Mouse (Mus musculus): ENCODE results near the gene Capn7. TPM values are rescaled to one million over a fixed set of nuclear protein-coding genes. Genes with fewer than 3 reads are reported as not detected.

Capn7 gene
- polyA plus RNA-seq, 1 experiment from 2014 or later: 43.8 TPM

- H3K4me1 ChIP-seq (ENCODE audit: control insufficient read depth, insufficient read depth, low read length): peaks cover 3% of the 10 kb centered on the region; the same call in 1 of the 2 replicates
- H3K27ac ChIP-seq (replicated peaks; ENCODE audit: low read depth, low read length): no peak overlapping the region
- no peak for ATAC-seq (ENCODE audit: low read depth)
Measured at GRCm38 (mm10) chr14:31394822-31395532, 58.5 kb downstream of the Capn7 start.

GRCm38 (mm10) chr14:31395629-31396199, 59.3 kb downstream of the Capn7 start:
- 88% methylated on average over 7 of the region's 7 CpGs for WGBS
- ATAC-seq (ENCODE audit: low read depth): no peak
- no peak overlapping the region for H3K27ac ChIP-seq (replicated peaks; ENCODE audit: low read depth, low read length)

More at GRCm38 (mm10) chr14:31394822-31395532, 58.5 kb downstream of the Capn7 start:
- H3K36me3 ChIP-seq (ENCODE audit: control insufficient read depth, insufficient read depth, low read length): no peaks in the 10 kb centered on the region
- no peak overlapping the region for H3K4me3 ChIP-seq (ENCODE audit: low read depth, low read length)
- H3K9me3 ChIP-seq (ENCODE audit: control insufficient read depth, low read length): no peaks in the 10 kb centered on the region
- no peak for DNase-seq (ENCODE audit: low spot score)
- WGBS: 90% methylated on average over 9 of the region's 9 CpGs
- H3K27me3 ChIP-seq (replicated peaks; ENCODE audit: control insufficient read depth, insufficient read depth, low read length): no peaks in the 10 kb centered on the region
- H3K4me2 ChIP-seq (ENCODE audit: low read depth, low read length): no peak overlapping the region
- H3K9ac ChIP-seq (ENCODE audit: low read depth, low read length): no peak overlapping the region

GRCm38 (mm10) chr14:31396428-31396827, 60.0 kb downstream of the Capn7 start:
- Histone ChIP-seq H3K9me3 (ENCODE audit: control insufficient read depth, low read length) (no peaks in the 10 kb centered on the region), H3K4me3 (ENCODE audit: low read depth, low read length) (no peak overlapping the region), H3K36me3 (ENCODE audit: control insufficient read depth, insufficient read depth, low read length) (no peaks in the 10 kb centered on the region), H3K4me1 (ENCODE audit: control insufficient read depth, insufficient read depth, low read length) (0 out of 2 replicates have a peak, but pooled peaks cover 3% of the 10 kb centered on the region), H3K27me3 (replicated peaks; ENCODE audit: control insufficient read depth, insufficient read depth, low read length) (no peaks in the 10 kb centered on the region), H3K27ac (replicated peaks; ENCODE audit: low read depth, low read length) (no peak overlapping the region), H3K9ac (ENCODE audit: low read depth, low read length) (no peak overlapping the region), H3K4me2 (ENCODE audit: low read depth, low read length) (no peak overlapping the region)
- ATAC-seq (ENCODE audit: low read depth) (no peak), DNase-seq (ENCODE audit: low spot score) (no peak)
- 92% methylated on average over 2 of the region's 2 CpGs for WGBS

More at GRCm38 (mm10) chr14:31395629-31396199, 59.3 kb downstream of the Capn7 start:
- H3K4me2 ChIP-seq (ENCODE audit: low read depth, low read length): no peak overlapping the region
- no peak overlapping the region for H3K4me3 ChIP-seq (ENCODE audit: low read depth, low read length)
- H3K9ac ChIP-seq (ENCODE audit: low read depth, low read length): no peak overlapping the region
- H3K27me3 ChIP-seq (replicated peaks; ENCODE audit: control insufficient read depth, insufficient read depth, low read length): no peaks in the 10 kb centered on the region
- H3K36me3 ChIP-seq (ENCODE audit: control insufficient read depth, insufficient read depth, low read length): no peaks in the 10 kb centered on the region
- DNase-seq (ENCODE audit: low spot score): no peak
- H3K4me1 ChIP-seq (ENCODE audit: control insufficient read depth, insufficient read depth, low read length): 0 out of 2 replicates have a peak, but pooled peaks cover 3% of the 10 kb centered on the region
- H3K9me3 ChIP-seq (ENCODE audit: control insufficient read depth, low read length): no peaks in the 10 kb centered on the region

- Histone ChIP-seq H3K9me3 (ENCODE audit: control insufficient read depth, low read length) (no peaks in the 10 kb centered on the region), H3K4me2 (ENCODE audit: low read depth, low read length) (no peak overlapping the region), H3K36me3 (ENCODE audit: control insufficient read depth, insufficient read depth, low read length) (no peaks in the 10 kb centered on the region), H3K4me3 (ENCODE audit: low read depth, low read length) (no peak overlapping the region), H3K9ac (ENCODE audit: low read depth, low read length) (no peak overlapping the region), H3K27ac (replicated peaks; ENCODE audit: low read depth, low read length) (no peak overlapping the region), H3K27me3 (replicated peaks; ENCODE audit: control insufficient read depth, insufficient read depth, low read length) (no peaks in the 10 kb centered on the region), H3K4me1 (ENCODE audit: control insufficient read depth, insufficient read depth, low read length) (0 out of 2 replicates have a peak, but pooled peaks cover 3% of the 10 kb centered on the region)
- ATAC-seq (ENCODE audit: low read depth) (no peak), DNase-seq (ENCODE audit: low spot score) (no peak)
- 82% methylated on average over 12 of the region's 12 CpGs for WGBS
Measured at GRCm38 (mm10) chr14:31397353-31397752, 60.9 kb downstream of the Capn7 start.

- Histone ChIP-seq H3K27ac (replicated peaks; ENCODE audit: low read depth, low read length) (no peak overlapping the region), H3K27me3 (replicated peaks; ENCODE audit: control insufficient read depth, insufficient read depth, low read length) (no peaks in the 10 kb centered on the region), H3K9me3 (ENCODE audit: control insufficient read depth, low read length) (no peaks in the 10 kb centered on the region), H3K4me1 (ENCODE audit: control insufficient read depth, insufficient read depth, low read length) (0 out of 2 replicates have a peak, but pooled peaks cover 3% of the 10 kb centered on the region), H3K36me3 (ENCODE audit: control insufficient read depth, insufficient read depth, low read length) (no peaks in the 10 kb centered on the region), H3K4me2 (ENCODE audit: low read depth, low read length) (no peak overlapping the region), H3K4me3 (ENCODE audit: low read depth, low read length) (no peak overlapping the region), H3K9ac (ENCODE audit: low read depth, low read length) (no peak overlapping the region)
- ATAC-seq (ENCODE audit: low read depth) (no peak), DNase-seq (ENCODE audit: low spot score) (no peak)
- 84% methylated on average over 9 of the region's 9 CpGs for WGBS
Measured at GRCm38 (mm10) chr14:31397791-31398595, 61.6 kb downstream of the Capn7 start.

GRCm38 (mm10) chr14:31398819-31399218, 62.4 kb downstream of the Capn7 start:
- H3K36me3 ChIP-seq (ENCODE audit: control insufficient read depth, insufficient read depth, low read length): no peaks in the 10 kb centered on the region
- no peaks in the 10 kb centered on the region for H3K27me3 ChIP-seq (replicated peaks; ENCODE audit: control insufficient read depth, insufficient read depth, low read length)
- no peak overlapping the region; the same call in 1 of the 2 replicates for H3K27ac ChIP-seq (replicated peaks; ENCODE audit: low read depth, low read length)
- no peak overlapping the region for H3K4me3 ChIP-seq (ENCODE audit: low read depth, low read length)
- H3K4me2 ChIP-seq (ENCODE audit: low read depth, low read length): no peak overlapping the region
- no peak overlapping the region for H3K9ac ChIP-seq (ENCODE audit: low read depth, low read length)
- no peaks in the 10 kb centered on the region for H3K9me3 ChIP-seq (ENCODE audit: control insufficient read depth, low read length)
- H3K4me1 ChIP-seq (ENCODE audit: control insufficient read depth, insufficient read depth, low read length): 0 out of 2 replicates have a peak, but pooled peaks cover 3% of the 10 kb centered on the region
- no peak for ATAC-seq (ENCODE audit: low read depth)
- 77% methylated on average over 11 of the region's 11 CpGs for whole genome bisulfite sequencing
- no peak for DNase-seq (ENCODE audit: low spot score)

- no peak overlapping the region for H3K4me2 ChIP-seq (ENCODE audit: low read depth, low read length)
- no peak for DNase-seq (ENCODE audit: low spot score)
- H3K36me3 ChIP-seq (ENCODE audit: control insufficient read depth, insufficient read depth, low read length): no peaks in the 10 kb centered on the region
- H3K9me3 ChIP-seq (ENCODE audit: control insufficient read depth, low read length): no peaks in the 10 kb centered on the region
- no peak overlapping the region for H3K4me3 ChIP-seq (ENCODE audit: low read depth, low read length)
- WGBS: 62% methylated on average over 3 of the region's 3 CpGs
- no peak for ATAC-seq (ENCODE audit: low read depth)
- no peak overlapping the region; the same call in 1 of the 2 replicates for H3K27ac ChIP-seq (replicated peaks; ENCODE audit: low read depth, low read length)
- H3K9ac ChIP-seq (ENCODE audit: low read depth, low read length): no peak overlapping the region
- no peaks in the 10 kb centered on the region for H3K27me3 ChIP-seq (replicated peaks; ENCODE audit: control insufficient read depth, insufficient read depth, low read length)
- 0 out of 2 replicates have a peak, but pooled peaks cover 3% of the 10 kb centered on the region for H3K4me1 ChIP-seq (ENCODE audit: control insufficient read depth, insufficient read depth, low read length)
Measured at GRCm38 (mm10) chr14:31399271-31399670, 62.8 kb downstream of the Capn7 start.

GRCm38 (mm10) chr14:31400246-31400645, 63.8 kb downstream of the Capn7 start:
- Histone ChIP-seq H3K36me3 (ENCODE audit: control insufficient read depth, insufficient read depth, low read length) (no peaks in the 10 kb centered on the region), H3K4me2 (ENCODE audit: low read depth, low read length) (no peak overlapping the region), H3K9me3 (ENCODE audit: control insufficient read depth, low read length) (no peaks in the 10 kb centered on the region), H3K27ac (replicated peaks; ENCODE audit: low read depth, low read length) (no peak overlapping the region), H3K9ac (ENCODE audit: low read depth, low read length) (no peak overlapping the region), H3K4me3 (ENCODE audit: low read depth, low read length) (no peak overlapping the region), H3K4me1 (ENCODE audit: control insufficient read depth, insufficient read depth, low read length) (0 out of 2 replicates have a peak, but pooled peaks cover 3% of the 10 kb centered on the region), H3K27me3 (replicated peaks; ENCODE audit: control insufficient read depth, insufficient read depth, low read length) (no peaks in the 10 kb centered on the region)
- DNase-seq (ENCODE audit: low spot score): no peak
- 78% methylated on average over 7 of the region's 7 CpGs for WGBS
- no peak for ATAC-seq (ENCODE audit: low read depth)
